Mouse (Mus musculus) sigmoid colon, adult 10 weeks (tissue): ENCODE data around the gene Man2c1. TPM values are rescaled to one million over a fixed set of nuclear protein-coding genes. Genes with fewer than 3 reads are reported as not detected.

Source experiments
- polyA plus RNA-seq: library from polyadenylated mRNA; stranded (reverse); fragments of 350-450 nt; fragmentation: Illumina TruSeq; extraction: RNeasy Lipid Tissue Mini Kit (QIAGEN cat#74804); gene quantifications from one replicate; pipeline ENCODE4 v1.2.3, GENCODE M21; 2014; ENCODE audit warnings: low read depth, low replicate concordance

The Man2c1 gene
- 19.7 TPM for polyA plus RNA-seq

GRCm38 (mm10) chr9:57130577-57131433 is at the start of gene Man2c1:
Gene Man2c1, plus strand, starts transcription at chr9:57130690.

GRCm38 (mm10) chr9:57148144-57148878 is 17.8 kb downstream of the Man2c1 start, which contains the start of gene Neil1:
Gene Neil1, minus strand, starts transcription at chr9:57148305.

GRCm38 (mm10) chr9:57158013-57158470 is 27.6 kb downstream of the Man2c1 start, which contains the start of gene Commd4:
Gene Commd4, minus strand, starts transcription at chr9:57158331.

Other genes starting within 250 kb of the Man2c1 start
- gene Snx33, start 202.3 kb upstream of the Man2c1 start, polyA plus RNA-seq: 2.6 TPM
- 43.3 TPM for gene Imp3, start 193.2 kb upstream of the Man2c1 start, polyA plus RNA-seq
- gene Snupn, start 179.8 kb upstream of the Man2c1 start, polyA plus RNA-seq: 11.5 TPM
- 46.5 TPM for gene Ptpn9, start 135.8 kb upstream of the Man2c1 start, polyA plus RNA-seq
- gene Sin3a, start 58.6 kb upstream of the Man2c1 start, polyA plus RNA-seq: 30.1 TPM
- gene Neil1, start 17.6 kb downstream of the Man2c1 start, polyA plus RNA-seq: 1.1 TPM
- gene Commd4, start 27.6 kb downstream of the Man2c1 start, polyA plus RNA-seq: 8.0 TPM
- not detected for gene Trcg1, start 105.9 kb downstream of the Man2c1 start, polyA plus RNA-seq
- gene 1700017B05Rik, start 131.9 kb downstream of the Man2c1 start, polyA plus RNA-seq: 0.54 TPM